Mouse (Mus musculus): Measurements from ENCODE around the gene Gm10762. TPM values are rescaled to one million over a fixed set of nuclear protein-coding genes. Genes with fewer than 3 reads are reported as not detected.

Gm10762 gene
- polyA plus RNA-seq, 1 experiment from 2014 or later: 30.7 TPM

DNA sequence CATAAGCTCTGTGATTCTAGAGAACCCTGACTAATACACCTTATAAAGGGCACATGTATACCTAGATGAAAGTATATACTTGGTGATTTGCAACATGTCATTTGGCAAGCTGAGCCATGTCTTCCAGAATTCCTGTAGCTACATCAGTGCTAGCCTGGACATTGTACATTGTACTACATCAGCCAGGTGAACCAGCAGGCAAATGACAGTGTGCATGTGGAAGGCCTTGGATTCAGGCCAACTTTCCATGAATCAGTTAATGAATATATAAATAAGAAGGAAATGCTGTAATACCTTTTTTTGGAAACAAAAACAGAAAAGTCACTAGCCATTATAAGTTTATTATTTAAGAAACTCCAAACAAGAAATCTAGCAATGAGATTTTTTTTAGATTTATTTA lies 13.3 kb downstream of the Gm10762 start:
- Histone ChIP-seq H3K36me3 (replicated peaks) (no peaks in the 10 kb centered on the region), H3K9me3 (no peaks in the 10 kb centered on the region), H3K4me1 (no peaks in the 10 kb centered on the region), H3K4me3 (replicated peaks) (no peak overlapping the region), H3K4me2 (no peak overlapping the region), H3K9ac (no peak overlapping the region), H3K27me3 (peaks cover 4% of the 10 kb centered on the region; the same call in 1 of the 2 replicates), H3K27ac (no peak overlapping the region)
- no peak for ATAC-seq (ENCODE audit: low FRiP score)

DNA sequence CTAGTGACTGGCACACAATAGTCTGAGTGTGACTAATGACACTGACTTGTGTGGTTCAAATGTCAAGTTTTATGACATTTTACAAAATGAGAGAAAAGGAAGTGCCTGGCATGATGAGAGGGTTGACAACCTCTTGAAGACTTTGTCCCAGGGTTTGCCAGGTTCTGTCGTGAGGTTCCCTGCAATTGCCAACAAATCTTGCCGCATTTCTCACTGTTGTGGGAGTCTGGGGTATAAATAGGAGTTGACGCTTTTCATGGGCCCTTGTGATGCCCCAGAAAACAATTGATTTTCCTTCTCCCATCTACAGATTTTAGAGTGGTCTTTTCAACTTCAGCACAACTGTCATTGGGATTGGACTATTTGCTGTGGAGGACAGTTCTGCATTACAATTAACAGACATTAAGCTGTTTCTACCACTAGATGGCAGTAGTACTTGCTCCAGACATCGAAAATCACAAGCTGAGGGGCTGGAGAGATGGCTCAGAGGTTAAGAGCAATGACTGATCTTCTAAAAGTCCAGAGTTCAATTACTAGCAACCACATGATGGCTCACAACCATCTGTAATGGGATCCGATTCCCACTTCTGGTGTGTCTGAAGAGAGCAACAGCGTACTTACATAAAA lies 19.4 kb downstream of the Gm10762 start:
- Histone ChIP-seq H3K36me3 (replicated peaks) (no peaks in the 10 kb centered on the region), H3K9ac (no peak overlapping the region), H3K4me3 (replicated peaks) (no peak overlapping the region), H3K27ac (no peak overlapping the region), H3K4me1 (no peaks in the 10 kb centered on the region), H3K4me2 (no peak overlapping the region), H3K9me3 (no peaks in the 10 kb centered on the region), H3K27me3 (peaks cover 10% of the 10 kb centered on the region; the same call in 1 of the 2 replicates)
- no peak for ATAC-seq (ENCODE audit: low FRiP score)
- WGBS: 34% methylated on average over 6 of the region's 6 CpGs

DNA sequence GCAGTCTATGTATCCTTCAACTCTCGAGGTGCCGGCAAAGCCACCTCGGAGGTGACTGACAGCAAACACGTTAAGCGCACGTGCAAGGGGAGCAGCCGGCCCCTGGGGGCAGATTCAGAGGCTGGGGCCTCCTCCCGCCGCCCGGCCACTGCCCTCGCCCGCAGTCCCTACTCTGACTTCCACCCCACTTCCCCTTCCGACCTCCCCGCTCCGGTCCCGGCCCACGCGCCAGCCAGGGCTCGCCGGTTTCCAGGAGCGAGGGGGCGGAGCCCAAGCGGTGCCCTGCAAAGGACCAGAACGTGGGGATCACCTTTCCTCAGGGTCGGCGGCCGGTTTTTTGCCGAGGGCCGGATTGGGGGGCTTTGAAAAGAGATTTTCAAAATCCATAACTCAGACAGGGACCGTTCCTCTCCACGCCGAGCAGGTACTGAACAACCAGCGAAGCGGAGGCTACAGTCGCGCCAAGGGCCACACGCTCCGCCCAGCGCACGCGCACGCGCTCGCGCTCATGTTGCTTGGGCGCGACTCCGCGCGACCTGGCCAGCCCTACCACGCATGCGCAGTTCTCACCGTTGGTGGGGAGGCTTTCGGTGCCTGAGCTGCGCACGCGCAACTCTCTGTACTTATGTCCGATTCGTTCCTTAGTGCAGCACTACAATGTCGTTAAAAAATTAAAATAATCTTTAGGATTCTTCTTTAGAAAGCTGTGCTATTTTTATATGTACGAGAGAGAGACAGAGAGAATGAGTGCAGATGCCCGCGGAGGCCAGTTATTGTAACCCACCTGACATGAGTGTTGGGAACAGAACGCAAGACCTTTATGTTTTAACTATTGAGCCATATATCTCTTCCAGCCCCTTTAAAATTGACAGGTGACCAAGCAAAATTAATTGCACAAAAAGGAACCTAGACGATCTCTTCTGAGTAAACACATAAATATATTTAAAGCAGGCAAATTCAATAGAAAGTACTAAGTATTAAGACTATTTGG lies 23.7 kb downstream of the Gm10762 start, which contains the start of gene Zc3h8:
Gene Zc3h8, minus strand, starts transcription at position 540 of the 991 bp plus-strand sequence.
- Histone ChIP-seq H3K36me3 (replicated peaks) (peaks cover under 1% of the 10 kb centered on the region; the same call in 1 of the 2 replicates), H3K27me3 (0 out of 2 replicates have a peak, but pooled peaks cover 6% of the 10 kb centered on the region), H3K4me3 (replicated peaks) (peak within 1 kb of the TSS; percentile 59), H3K4me1 (peaks cover 3% of the 10 kb centered on the region; the same call in 1 of the 2 replicates), H3K27ac (peak within 1 kb of the TSS; percentile 69), H3K4me2 (peak within 1 kb of the TSS; percentile 65), H3K9me3 (no peaks in the 10 kb centered on the region), H3K9ac (peak within 1 kb of the TSS; percentile 65)
- 2% methylated on average over 64 of the region's 65 CpGs for WGBS
- peak; percentile 94 for ATAC-seq (ENCODE audit: low FRiP score)

DNA sequence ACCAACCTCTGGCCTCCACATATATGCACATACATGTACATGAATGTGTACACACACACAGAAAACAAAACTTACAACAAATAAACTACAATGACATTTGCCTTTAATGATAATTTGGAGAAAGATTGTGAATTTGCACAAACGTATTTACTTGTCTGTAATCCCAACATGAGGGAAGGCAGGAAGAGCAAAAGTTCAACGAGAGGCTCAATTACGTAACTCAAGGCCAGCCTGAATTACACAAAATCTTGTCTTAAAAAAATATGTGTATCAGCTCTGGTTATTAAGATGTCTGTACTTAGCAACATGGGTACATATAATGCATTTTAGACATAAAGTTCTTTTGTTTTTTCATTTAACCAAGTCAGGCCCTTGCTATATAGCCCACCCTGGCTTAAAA lies 31.3 kb downstream of the Gm10762 start:
- 94% methylated on average over 3 of the region's 3 CpGs for WGBS
- ATAC-seq (ENCODE audit: low FRiP score): no peak

DNA sequence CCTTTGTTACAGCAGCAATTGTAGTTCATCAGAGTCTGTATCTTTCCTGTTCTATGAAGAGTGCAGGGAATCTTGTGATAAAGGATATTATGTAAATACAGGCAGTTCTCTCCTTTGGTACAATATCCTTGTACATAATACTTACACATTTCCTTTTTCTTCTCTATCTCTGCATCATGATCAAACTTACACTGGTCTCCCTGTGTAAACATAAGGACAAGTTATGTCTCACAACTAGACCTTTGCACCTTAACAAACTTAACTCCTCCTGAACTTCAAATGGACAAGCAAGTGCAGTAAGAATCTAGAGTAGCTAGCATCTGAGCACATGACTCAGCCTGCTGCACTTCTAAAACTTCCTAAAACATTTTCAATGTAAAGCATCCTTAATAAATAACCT lies 36.8 kb downstream of the Gm10762 start:
- no peak for ATAC-seq (ENCODE audit: low FRiP score)
- no peaks in the 10 kb centered on the region for H3K4me1 ChIP-seq
- no peak overlapping the region for H3K4me3 ChIP-seq (replicated peaks)
- no peaks in the 10 kb centered on the region for H3K27me3 ChIP-seq
- H3K27ac ChIP-seq: no peak overlapping the region
- H3K9ac ChIP-seq: no peak overlapping the region
- H3K4me2 ChIP-seq: no peak overlapping the region
- no peaks in the 10 kb centered on the region for H3K9me3 ChIP-seq
- peaks cover 34% of the 10 kb centered on the region for H3K36me3 ChIP-seq (replicated peaks)

More for the DNA sequence above, 31.3 kb downstream of the Gm10762 start:
- no peak overlapping the region for H3K4me3 ChIP-seq (replicated peaks)
- H3K27ac ChIP-seq: no peak overlapping the region
- no peaks in the 10 kb centered on the region for H3K4me1 ChIP-seq
- H3K27me3 ChIP-seq: no peaks in the 10 kb centered on the region
- no peak overlapping the region for H3K9ac ChIP-seq
- H3K4me2 ChIP-seq: no peak overlapping the region
- no peaks in the 10 kb centered on the region for H3K9me3 ChIP-seq
- H3K36me3 ChIP-seq (replicated peaks): peaks cover 20% of the 10 kb centered on the region

DNA sequence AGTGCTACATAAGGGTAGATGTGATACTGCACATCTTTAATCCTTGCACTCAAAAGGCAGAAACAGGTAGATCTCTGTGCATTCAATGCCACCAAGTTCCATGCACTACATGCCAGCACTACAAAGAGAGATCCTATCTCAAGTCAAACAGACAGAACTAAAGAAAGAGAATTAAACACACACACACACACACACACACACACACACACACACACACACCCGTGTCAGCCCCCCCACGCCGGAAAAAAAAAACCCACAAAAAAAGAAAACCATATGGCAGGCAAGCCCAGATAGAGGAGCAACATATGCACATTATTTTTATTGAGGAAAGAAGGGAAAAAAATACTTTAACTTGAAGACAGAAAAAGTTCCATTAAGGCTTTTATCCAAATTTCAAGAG lies 39.1 kb downstream of the Gm10762 start:
- H3K9ac ChIP-seq: no peak overlapping the region
- WGBS: 93% methylated on average over 3 of the region's 3 CpGs

DNA sequence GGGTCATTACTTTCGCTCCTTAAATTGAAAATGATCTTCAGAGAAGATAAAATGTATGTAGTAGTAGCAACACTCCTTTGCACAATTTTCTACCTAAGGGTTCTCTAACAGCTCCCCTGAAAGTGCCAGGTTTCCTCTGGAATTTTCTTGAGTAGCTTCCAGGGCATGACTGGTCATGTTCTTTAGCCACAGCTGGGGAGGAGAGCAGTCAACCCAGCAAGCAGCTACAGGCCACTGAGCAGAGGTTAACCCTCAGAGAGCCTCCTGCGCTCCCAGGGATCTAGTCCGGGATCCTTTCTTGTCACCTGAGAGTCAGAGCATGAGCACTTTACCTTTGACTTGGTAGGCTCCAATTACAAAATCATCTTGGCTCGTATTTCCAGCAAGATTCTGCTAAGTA lies 42.7 kb downstream of the Gm10762 start:
- WGBS: 92% methylated on average over 4 of the region's 4 CpGs
- no peak overlapping the region for H3K27ac ChIP-seq
- ATAC-seq (ENCODE audit: low FRiP score): no peak
- H3K9me3 ChIP-seq: no peaks in the 10 kb centered on the region
- no peak overlapping the region for H3K4me2 ChIP-seq
- H3K36me3 ChIP-seq (replicated peaks): peaks cover 27% of the 10 kb centered on the region
- no peak overlapping the region for H3K4me3 ChIP-seq (replicated peaks)
- no peaks in the 10 kb centered on the region for H3K4me1 ChIP-seq
- no peak overlapping the region for H3K9ac ChIP-seq
- H3K27me3 ChIP-seq: no peaks in the 10 kb centered on the region

More for the DNA sequence above, 39.1 kb downstream of the Gm10762 start:
- ATAC-seq (ENCODE audit: low FRiP score): no peak
- Histone ChIP-seq H3K27ac (no peak overlapping the region), H3K36me3 (replicated peaks) (peaks cover 35% of the 10 kb centered on the region), H3K27me3 (no peaks in the 10 kb centered on the region), H3K9me3 (no peaks in the 10 kb centered on the region), H3K4me2 (no peak overlapping the region), H3K4me1 (no peaks in the 10 kb centered on the region), H3K4me3 (replicated peaks) (no peak overlapping the region)

Small RNAs within 50 kb of the gene (microRNA-seq; reads per million reads assigned to microRNA genes)
- not detected for gene Gm22859

Other genes starting within 250 kb of the Gm10762 start
- 29.3 and 30.8 TPM in 2 replicates for gene Tmem87b, start 149.6 kb downstream of the Gm10762 start, polyA plus RNA-seq (2016; fragmentation: Nextera tagmentation; extraction: Ambion mirVana)
- gene Fbln7, start 104.7 kb downstream of the Gm10762 start, polyA plus RNA-seq (2016; fragmentation: Nextera tagmentation; extraction: Ambion mirVana): 1.5 and 1.9 TPM in 2 replicates
- gene Zc3h8, start 23.6 kb downstream of the Gm10762 start, polyA plus RNA-seq (2016; fragmentation: Nextera tagmentation; extraction: Ambion mirVana): 8.7 and 10.5 TPM in 2 replicates
- gene Zc3h6, start 323 bp downstream of the Gm10762 start, polyA plus RNA-seq (2016; fragmentation: Nextera tagmentation; extraction: Ambion mirVana): 4.0 and 4.5 TPM in 2 replicates
- 0.20 and 0.21 TPM in 2 replicates for gene Vinac1, start 80.4 kb upstream of the Gm10762 start, polyA plus RNA-seq (2016; fragmentation: Nextera tagmentation; extraction: Ambion mirVana)
- 16.9 and 18.1 TPM in 2 replicates for gene Ttl, start 98.2 kb upstream of the Gm10762 start, polyA plus RNA-seq (2016; fragmentation: Nextera tagmentation; extraction: Ambion mirVana)
- gene Polr1b, start 133.3 kb upstream of the Gm10762 start, polyA plus RNA-seq (2016; fragmentation: Nextera tagmentation; extraction: Ambion mirVana): 27.1 and 27.9 TPM in 2 replicates
- gene Chchd5, start 162.0 kb upstream of the Gm10762 start, polyA plus RNA-seq (2016; fragmentation: Nextera tagmentation; extraction: Ambion mirVana): 21.8 and 23.3 TPM in 2 replicates
- 61.6 and 63.1 TPM in 2 replicates for gene Slc20a1, start 231.0 kb upstream of the Gm10762 start, polyA plus RNA-seq (2016; fragmentation: Nextera tagmentation; extraction: Ambion mirVana)